Mouse (Mus musculus) embryonic facial prominence, embryonic 15.5 days (tissue): Measurements from ENCODE around the gene Man1c1. TPM values are rescaled to one million over a fixed set of nuclear protein-coding genes. Genes with fewer than 3 reads are reported as not detected.

Experiments used
- ATAC-seq: fragments of 200-750 bp; cut with Nextera tagmentation; 2 replicates; pipeline ENCODE4 v1.8.0; 2017; ENCODE audit warnings: low read depth, moderate TSS enrichment; ENCODE audit not compliant: insufficient number of reproducible peaks, low FRiP score, low TSS enrichment
- H3K27ac ChIP-seq: fragments of 300-500 bp; sonication (generic); replicated peaks from 2 replicates; pipeline ENCODE4 v1.5.1; 2015; ENCODE audit warnings: mild to moderate bottlenecking, inconsistent platforms
- H3K27me3 ChIP-seq: fragments of 300-500 bp; sonication (generic); 2 replicates; pipeline ENCODE4 v1.6.1; 2015; ENCODE audit warnings: inconsistent platforms
- H3K36me3 ChIP-seq: fragments of 300-500 bp; sonication (generic); 2 replicates; pipeline ENCODE4 v1.6.1; 2015; ENCODE audit warnings: mild to moderate bottlenecking, inconsistent platforms
- H3K4me1 ChIP-seq: fragments of 300-500 bp; sonication (generic); 2 replicates; pipeline ENCODE4 v1.6.1; 2015; ENCODE audit warnings: inconsistent platforms
- H3K4me2 ChIP-seq: fragments of 300-500 bp; sonication (generic); replicated peaks from 2 replicates; pipeline ENCODE4 v1.6.1; 2015; ENCODE audit warnings: mild to moderate bottlenecking, inconsistent platforms
- H3K4me3 ChIP-seq: fragments of 300-500 bp; sonication (generic); replicated peaks from 2 replicates; pipeline ENCODE4 v1.5.1; 2015; ENCODE audit warnings: mild to moderate bottlenecking, inconsistent platforms
- H3K9ac ChIP-seq: fragments of 300-500 bp; sonication (generic); 2 replicates; pipeline ENCODE4 v1.6.1; 2015; ENCODE audit warnings: inconsistent platforms
- H3K9me3 ChIP-seq: fragments of 300-500 bp; sonication (generic); replicated peaks from 2 replicates; pipeline ENCODE4 v1.6.1; 2016; ENCODE audit warnings: inconsistent platforms
- WGBS: fragments of 180-500 bp; shearing (Covaris S2); methylation state at CpG from one replicate; pipeline ENCODE4 v1.1.7; 2015; 5-methylcytosine and 5-hydroxymethylcytosine counted together
- polyA plus RNA-seq: library from polyadenylated mRNA; unstranded; fragments of >200 nt; fragmentation: Nextera tagmentation; extraction: Ambion mirVana; gene quantifications from 2 replicates; pipeline ENCODE4 v1.2.1, GENCODE M21; 2015

The Man1c1 gene
- polyA plus RNA-seq, 1 experiment from 2014 or later, result 5.6 TPM

DNA sequence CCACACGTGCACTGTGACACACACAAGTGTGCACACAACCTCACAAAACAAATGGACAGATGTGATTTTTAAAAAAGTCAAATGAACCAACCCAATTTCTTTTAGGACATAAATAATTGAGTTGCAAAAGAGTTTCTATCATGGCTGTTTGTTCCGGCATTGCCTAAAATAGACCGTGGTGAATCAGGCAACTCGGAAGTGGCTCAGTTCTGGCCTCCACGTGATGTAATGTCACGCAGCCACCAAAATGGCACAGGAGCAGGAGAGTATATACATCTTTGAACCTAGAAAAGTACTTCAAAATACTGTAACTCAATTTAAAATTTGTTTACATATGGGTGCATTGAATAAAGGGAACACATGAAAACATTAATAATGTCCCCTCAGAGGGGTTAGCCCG lies 118.0 kb downstream of the Man1c1 start:
- Histone ChIP-seq H3K4me3 (no peak overlapping the region), H3K27me3 (peaks cover 4% of the 10 kb centered on the region; the same call in 1 of the 2 replicates), H3K9me3 (no peaks in the 10 kb centered on the region), H3K27ac (no peak overlapping the region), H3K4me2 (no peak overlapping the region), H3K4me1 (peaks cover 22% of the 10 kb centered on the region), H3K9ac (no peak overlapping the region), H3K36me3 (no peaks in the 10 kb centered on the region)
- no peak for ATAC-seq
- WGBS, result 67% methylated on average over 7 of the region's 7 CpGs

DNA sequence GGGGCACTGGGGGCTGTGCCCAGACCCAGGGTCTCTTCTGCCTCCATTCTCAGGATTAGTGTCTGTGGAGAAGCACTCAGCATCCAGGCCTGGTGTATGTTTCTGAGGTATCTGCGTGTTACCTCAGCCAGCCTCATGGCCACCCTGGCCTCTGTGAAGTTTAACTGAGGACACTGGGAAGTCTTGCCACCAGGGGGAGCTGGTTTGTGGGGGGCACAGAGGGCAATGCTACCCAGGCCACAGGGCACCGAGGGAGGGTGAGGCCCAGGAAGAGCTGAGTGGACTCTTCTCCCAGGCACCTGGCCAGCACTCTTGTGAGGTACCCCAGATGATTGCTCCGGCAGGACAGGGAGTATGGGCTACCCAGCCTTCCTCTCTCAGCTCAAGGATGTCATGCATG lies 120.6 kb downstream of the Man1c1 start:
- no peaks in the 10 kb centered on the region for H3K36me3 ChIP-seq
- H3K4me1 ChIP-seq, result peaks cover 46% of the 10 kb centered on the region
- H3K4me2 ChIP-seq, result no peak overlapping the region
- no peak for ATAC-seq
- H3K27ac ChIP-seq, result no peak overlapping the region
- 69% methylated on average over 3 of the region's 3 CpGs for WGBS
- H3K27me3 ChIP-seq, result peaks cover 4% of the 10 kb centered on the region; the same call in 1 of the 2 replicates
- no peaks in the 10 kb centered on the region for H3K9me3 ChIP-seq
- no peak overlapping the region for H3K4me3 ChIP-seq
- H3K9ac ChIP-seq, result no peak overlapping the region

- ATAC-seq, result no peak
- 41% methylated on average over 8 of the region's 8 CpGs for WGBS
- no peaks in the 10 kb centered on the region for H3K27me3 ChIP-seq
- no peak overlapping the region for H3K9ac ChIP-seq
- no peaks in the 10 kb centered on the region for H3K9me3 ChIP-seq
- H3K4me2 ChIP-seq, result no peak overlapping the region
- H3K4me1 ChIP-seq, result peaks cover 37% of the 10 kb centered on the region
- no peaks in the 10 kb centered on the region for H3K36me3 ChIP-seq
- H3K4me3 ChIP-seq, result no peak overlapping the region
- peak overlapping the region; percentile 29; the same call in 1 of the 2 replicates for H3K27ac ChIP-seq
These were observed 122.7 kb downstream of the Man1c1 start for GRCm38 (mm10) chr4:134581365-134581764.

DNA sequence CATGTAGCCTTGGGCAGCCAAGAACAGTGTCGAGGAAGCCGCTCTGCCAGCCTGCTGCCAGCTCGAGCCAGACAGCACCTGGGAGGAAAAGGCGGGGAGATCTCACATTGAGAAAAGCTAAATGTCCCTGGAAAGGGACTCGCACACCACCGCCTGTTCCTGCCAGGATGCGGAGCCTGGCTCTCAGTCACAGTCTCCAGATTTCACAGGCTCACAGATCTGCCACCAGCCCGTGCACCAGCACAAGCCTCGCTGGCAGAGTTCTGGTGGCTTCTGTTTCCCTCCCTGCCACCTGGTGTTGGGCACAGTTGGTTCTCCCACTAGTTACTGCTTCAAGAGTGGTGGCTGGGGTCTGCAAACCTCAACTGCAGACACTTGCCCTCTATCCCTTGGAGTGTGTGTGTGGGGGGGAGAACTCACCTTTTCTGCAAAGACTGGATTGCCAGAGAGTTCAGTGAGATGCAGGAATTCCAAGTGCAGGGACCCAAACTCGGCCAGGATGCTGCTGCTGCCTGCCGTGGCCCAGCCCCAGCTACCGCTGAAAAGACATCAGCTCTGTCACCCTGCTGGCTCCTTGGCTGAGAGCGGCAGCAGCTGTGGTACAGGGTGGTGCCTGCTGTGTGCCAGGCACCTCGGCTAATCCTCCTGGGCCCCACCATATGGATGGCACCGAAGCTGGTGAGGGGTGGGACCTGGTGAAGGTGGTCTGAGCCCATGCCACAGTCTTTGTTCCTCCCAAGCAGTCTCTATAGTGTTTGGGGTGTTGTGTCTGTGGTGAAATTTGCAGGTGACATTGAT lies 123.5 kb downstream of the Man1c1 start:
- Histone ChIP-seq H3K4me3 (no peak overlapping the region), H3K9ac (no peak overlapping the region)

GRCm38 (mm10) chr4:134579620-134580019 lies 124.5 kb downstream of the Man1c1 start:
- no peak for ATAC-seq
- no peak overlapping the region for H3K9ac ChIP-seq

More for the DNA sequence above, 123.5 kb downstream of the Man1c1 start:
- Histone ChIP-seq H3K27me3 (no peaks in the 10 kb centered on the region), H3K27ac (no peak overlapping the region), H3K4me2 (no peak overlapping the region), H3K36me3 (no peaks in the 10 kb centered on the region), H3K4me1 (peaks cover 37% of the 10 kb centered on the region), H3K9me3 (no peaks in the 10 kb centered on the region)
- ATAC-seq, result no peak
- WGBS, result 70% methylated on average over 15 of the region's 15 CpGs

GRCm38 (mm10) chr4:134579212-134579611 lies 124.9 kb downstream of the Man1c1 start:
- peak overlapping the region; percentile 29 for H3K4me2 ChIP-seq
- H3K36me3 ChIP-seq, result no peaks in the 10 kb centered on the region
- H3K4me1 ChIP-seq, result peaks cover 37% of the 10 kb centered on the region
- no peak overlapping the region for H3K9ac ChIP-seq
- H3K9me3 ChIP-seq, result no peaks in the 10 kb centered on the region
- 0 out of 2 replicates have a peak overlapping the region, but pooled peaks have one; percentile 5 for H3K27ac ChIP-seq
- ATAC-seq, result no peak
- H3K4me3 ChIP-seq, result no peak overlapping the region
- H3K27me3 ChIP-seq, result no peaks in the 10 kb centered on the region
- WGBS, result 9% methylated on average over 11 of the region's 11 CpGs

More at GRCm38 (mm10) chr4:134579620-134580019, 124.5 kb downstream of the Man1c1 start:
- Histone ChIP-seq H3K4me3 (no peak overlapping the region), H3K27ac (no peak overlapping the region), H3K9me3 (no peaks in the 10 kb centered on the region), H3K4me1 (peaks cover 37% of the 10 kb centered on the region), H3K4me2 (peak overlapping the region; percentile 29), H3K36me3 (no peaks in the 10 kb centered on the region), H3K27me3 (no peaks in the 10 kb centered on the region)
- WGBS, result 25% methylated on average over 5 of the region's 5 CpGs

- Histone ChIP-seq H3K27ac (no peak overlapping the region), H3K9ac (no peak overlapping the region), H3K9me3 (no peaks in the 10 kb centered on the region), H3K27me3 (no peaks in the 10 kb centered on the region), H3K4me1 (peaks cover 37% of the 10 kb centered on the region), H3K36me3 (no peaks in the 10 kb centered on the region), H3K4me2 (no peak overlapping the region), H3K4me3 (no peak overlapping the region)
- 52% methylated on average over 5 of the region's 5 CpGs for WGBS
- ATAC-seq, result no peak; the same call in 1 of the 2 replicates
These were observed 125.7 kb downstream of the Man1c1 start for GRCm38 (mm10) chr4:134578407-134578806.

DNA sequence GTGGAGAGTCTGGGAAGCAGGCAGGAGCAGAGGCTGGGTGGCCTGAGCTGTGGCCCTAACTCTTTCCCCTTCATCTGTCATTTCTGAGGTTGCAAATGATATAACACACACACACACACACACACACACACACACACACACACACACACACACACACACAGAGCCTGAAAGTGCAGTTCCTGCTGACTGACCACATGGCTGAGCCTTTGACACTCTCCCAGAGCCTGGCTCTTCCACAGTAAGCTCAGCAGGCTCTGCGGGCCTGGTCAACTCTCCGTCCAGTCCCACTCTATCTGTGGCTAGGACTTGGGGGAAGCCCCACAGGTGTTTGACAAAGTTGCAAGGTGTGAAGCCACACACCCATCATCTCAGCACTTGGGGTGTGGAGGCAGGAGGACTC lies 126.8 kb downstream of the Man1c1 start:
- no peaks in the 10 kb centered on the region for H3K36me3 ChIP-seq
- H3K9ac ChIP-seq, result no peak overlapping the region
- no peaks in the 10 kb centered on the region for H3K27me3 ChIP-seq
- H3K4me1 ChIP-seq, result peaks cover 37% of the 10 kb centered on the region
- H3K27ac ChIP-seq, result no peak overlapping the region
- ATAC-seq, result no peak
- no peak overlapping the region for H3K4me2 ChIP-seq
- H3K4me3 ChIP-seq, result no peak overlapping the region
- no peaks in the 10 kb centered on the region for H3K9me3 ChIP-seq
- WGBS, result 75% methylated on average over 2 of the region's 2 CpGs

GRCm38 (mm10) chr4:134575486-134575885 lies 128.6 kb downstream of the Man1c1 start:
- Histone ChIP-seq H3K4me3 (no peak overlapping the region), H3K36me3 (0 out of 2 replicates have a peak, but pooled peaks cover 4% of the 10 kb centered on the region), H3K9me3 (no peaks in the 10 kb centered on the region), H3K4me2 (no peak overlapping the region), H3K27me3 (no peaks in the 10 kb centered on the region), H3K4me1 (peaks cover 25% of the 10 kb centered on the region), H3K9ac (no peak overlapping the region), H3K27ac (no peak overlapping the region)
- no peak for ATAC-seq
- 57% methylated on average over 11 of the region's 11 CpGs for WGBS

GRCm38 (mm10) chr4:134572449-134573300 lies 131.4 kb downstream of the Man1c1 start:
- H3K27ac ChIP-seq, result no peak overlapping the region
- H3K36me3 ChIP-seq, result 0 out of 2 replicates have a peak, but pooled peaks cover 4% of the 10 kb centered on the region
- H3K9ac ChIP-seq, result no peak overlapping the region
- no peak overlapping the region for H3K4me2 ChIP-seq
- H3K4me3 ChIP-seq, result no peak overlapping the region
- H3K27me3 ChIP-seq, result no peaks in the 10 kb centered on the region
- WGBS, result 77% methylated on average over 24 of the region's 24 CpGs
- peaks cover 3% of the 10 kb centered on the region; the same call in 1 of the 2 replicates for H3K4me1 ChIP-seq
- no peak for ATAC-seq
- H3K9me3 ChIP-seq, result no peaks in the 10 kb centered on the region
